Mouse (Mus musculus) lung, adult 2 months (tissue): ENCODE measurements around the gene Elmo1.

Source experiments
- CTCF ChIP-seq: fragments of 200-500 bp; IDR thresholded peaks from 2 replicates; pipeline ENCODE4 v1.5.1; 2011; ENCODE audit warnings: mild to moderate bottlenecking, low read length, control low read depth; ENCODE audit not compliant: insufficient read depth
- POLR2A ChIP-seq: fragments of 200-500 bp; IDR thresholded peaks from 2 replicates; pipeline ENCODE4 v1.6.1; 2011; ENCODE audit warnings: low read depth, mild to moderate bottlenecking, control low read depth, low read length, borderline replicate concordance; ENCODE audit errors: extremely low read depth

DNA sequence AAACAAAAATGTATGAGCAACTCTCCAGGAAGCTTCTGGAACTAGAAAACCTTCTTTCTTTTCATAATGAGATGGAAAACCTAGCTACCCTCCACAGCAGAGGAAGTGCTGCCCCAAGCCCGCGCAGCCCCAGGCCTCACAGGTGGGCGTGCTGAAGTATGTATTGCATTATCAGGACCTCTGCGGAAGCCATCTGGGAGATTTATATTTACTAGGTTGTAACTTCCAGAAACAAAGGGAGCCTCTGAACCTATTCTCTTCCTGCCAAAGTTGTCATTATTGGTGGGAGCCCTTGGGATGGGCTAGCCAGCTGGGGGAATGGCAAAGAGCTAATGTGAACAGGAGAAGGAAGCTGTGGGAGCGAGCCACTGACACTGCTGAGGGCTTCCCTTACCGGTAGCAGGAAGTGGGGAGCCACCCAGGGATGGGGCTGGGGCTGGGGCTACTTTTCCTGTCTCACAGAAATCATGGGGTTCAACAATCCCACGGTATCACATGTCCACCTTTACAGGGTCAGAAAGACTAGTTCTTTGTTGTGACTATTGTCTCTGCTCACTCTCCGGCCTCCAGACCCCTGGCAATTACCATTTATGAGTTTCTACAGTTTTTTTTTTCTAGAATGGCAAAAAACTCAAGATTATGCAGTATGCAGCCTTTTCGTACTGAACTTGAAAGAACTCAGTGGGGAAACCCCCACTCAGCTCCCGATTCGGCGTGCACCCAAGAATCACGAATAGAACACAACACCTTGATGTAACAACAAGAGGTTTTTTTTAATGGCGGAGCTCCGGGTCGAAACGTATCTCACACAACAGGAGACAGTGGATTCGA, 44.2 kb downstream of the Elmo1 start:
- TF ChIP-seq POLR2A (no peak), CTCF (no peak)
